Mouse (Mus musculus) embryo, embryonic 10.5 days (tissue): ENCODE measurements around the gene Unc119b.
"Not testable (repeated sequence)": the region's sequence is repeated elsewhere in the genome, so short reads cannot be mapped to it uniquely, and the experiment has no call there.

ENCODE experiments used
- DNase-seq: peaks from one replicate; pipeline ENCODE4 v3.0.0-alpha.2; 2015; ENCODE audit warnings: low spot score

Gene Unc119b

DNA sequence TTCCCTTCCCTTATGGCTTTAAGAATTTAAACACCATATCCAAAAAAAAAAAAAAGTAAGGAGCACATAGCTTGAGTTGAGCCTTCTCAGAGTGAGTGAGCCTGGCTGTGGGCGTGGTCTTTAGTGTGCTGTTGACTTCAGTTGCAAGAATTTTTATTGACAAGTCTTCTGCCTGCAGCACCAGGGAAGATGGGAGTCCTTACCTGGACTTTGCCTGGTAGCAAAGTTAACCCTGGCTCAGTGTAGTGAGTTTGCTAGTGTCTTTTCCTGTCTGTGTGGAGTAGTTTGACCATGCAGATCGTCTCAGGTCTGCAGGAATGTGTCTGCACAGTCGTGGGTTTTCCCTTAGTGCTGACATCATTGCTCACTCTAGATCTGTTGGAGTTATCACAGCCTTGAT is 43.8 kb downstream of the Unc119b start:
- DNase-seq: no peak

DNA sequence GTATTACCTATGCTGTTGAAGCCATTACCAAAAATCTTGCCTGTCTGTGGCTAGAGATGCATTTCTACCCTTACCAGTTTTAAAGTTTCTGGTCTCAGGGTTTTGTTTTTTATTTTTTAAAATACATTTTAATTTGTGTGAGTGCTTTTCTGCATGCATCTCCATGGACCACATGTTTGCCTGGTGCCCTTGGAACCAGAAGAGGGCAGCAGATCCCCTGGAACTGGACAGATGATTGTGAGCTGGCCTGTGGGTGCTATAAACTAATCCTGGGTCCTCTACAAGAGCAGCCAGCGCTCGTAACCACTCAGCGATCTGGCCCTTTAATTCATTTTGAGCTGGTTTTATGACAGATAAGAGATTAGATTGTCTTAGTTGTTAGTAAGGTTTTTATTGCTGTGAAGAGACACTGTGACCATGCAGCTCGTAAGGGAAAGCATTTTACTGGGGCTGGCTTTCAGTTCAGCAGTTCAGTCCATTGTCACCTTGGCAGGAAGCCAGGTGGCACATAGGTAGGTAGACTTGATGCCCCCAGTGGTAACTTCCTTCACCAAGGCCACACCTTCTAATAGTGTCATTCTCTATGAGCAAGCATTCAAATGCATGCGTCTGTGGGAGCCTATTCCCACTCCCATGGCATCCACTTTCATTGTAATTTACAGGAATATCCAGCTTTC is 45.0 kb downstream of the Unc119b start:
- no peak for DNase-seq

DNA sequence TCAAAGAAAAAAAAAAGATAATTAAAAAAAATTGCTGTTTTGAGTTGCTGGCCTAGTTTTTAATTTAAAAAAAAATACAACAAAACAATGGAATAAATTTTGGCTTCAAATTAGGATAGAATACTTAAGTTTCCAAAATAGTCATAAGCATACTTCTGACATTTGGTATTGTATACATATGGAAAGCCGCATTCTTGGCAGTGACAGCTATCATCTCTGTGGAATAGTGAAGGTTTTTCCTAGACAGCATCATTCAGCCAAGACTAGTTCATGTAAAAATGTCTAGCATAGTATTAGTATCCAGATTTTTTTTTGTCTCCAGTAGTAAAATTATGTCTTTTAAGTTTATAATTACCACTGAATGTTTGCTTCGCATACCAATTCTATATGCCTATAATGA is 49.1 kb downstream of the Unc119b start:
- no peak for DNase-seq

DNA sequence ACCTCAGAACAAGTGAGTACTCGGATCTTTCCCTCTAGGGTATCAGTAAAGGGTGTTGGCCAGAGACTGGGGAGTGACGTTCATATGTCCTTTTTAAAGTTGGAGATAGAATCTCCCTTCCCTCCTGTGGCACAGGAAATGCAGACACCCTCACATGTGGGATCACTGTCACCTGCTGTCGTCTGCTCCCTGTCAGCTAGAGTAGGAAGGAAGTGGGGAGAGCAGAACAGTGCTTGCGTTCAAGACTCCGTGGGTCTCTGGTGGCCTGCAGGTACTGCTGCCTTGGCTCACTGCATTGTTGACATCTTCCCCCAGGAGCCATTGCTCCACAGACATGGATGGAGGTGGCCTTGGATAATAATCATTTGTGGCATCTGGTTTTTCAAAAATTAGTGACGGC is 51.3 kb downstream of the Unc119b start:
- no peak for DNase-seq

DNA sequence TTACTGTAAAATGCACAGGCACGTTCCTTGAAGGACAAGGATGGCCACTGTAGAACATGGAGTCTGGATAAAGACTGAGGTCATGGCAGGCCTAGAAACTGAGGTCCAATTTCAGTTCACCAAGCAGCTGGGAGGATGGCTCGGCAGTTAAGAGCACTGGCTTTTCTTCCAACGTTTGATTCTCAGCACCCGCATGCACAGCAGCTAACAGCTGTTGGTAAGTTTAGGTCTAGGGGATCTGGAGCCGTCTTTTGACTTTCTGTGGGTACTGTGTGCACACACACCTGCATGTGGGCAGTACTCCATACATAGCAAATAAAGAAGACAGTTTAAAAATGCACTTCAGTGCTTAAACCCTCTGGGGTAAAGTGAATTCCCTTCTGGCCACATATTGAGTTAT is 53.1 kb downstream of the Unc119b start:
- no peak for DNase-seq

DNA sequence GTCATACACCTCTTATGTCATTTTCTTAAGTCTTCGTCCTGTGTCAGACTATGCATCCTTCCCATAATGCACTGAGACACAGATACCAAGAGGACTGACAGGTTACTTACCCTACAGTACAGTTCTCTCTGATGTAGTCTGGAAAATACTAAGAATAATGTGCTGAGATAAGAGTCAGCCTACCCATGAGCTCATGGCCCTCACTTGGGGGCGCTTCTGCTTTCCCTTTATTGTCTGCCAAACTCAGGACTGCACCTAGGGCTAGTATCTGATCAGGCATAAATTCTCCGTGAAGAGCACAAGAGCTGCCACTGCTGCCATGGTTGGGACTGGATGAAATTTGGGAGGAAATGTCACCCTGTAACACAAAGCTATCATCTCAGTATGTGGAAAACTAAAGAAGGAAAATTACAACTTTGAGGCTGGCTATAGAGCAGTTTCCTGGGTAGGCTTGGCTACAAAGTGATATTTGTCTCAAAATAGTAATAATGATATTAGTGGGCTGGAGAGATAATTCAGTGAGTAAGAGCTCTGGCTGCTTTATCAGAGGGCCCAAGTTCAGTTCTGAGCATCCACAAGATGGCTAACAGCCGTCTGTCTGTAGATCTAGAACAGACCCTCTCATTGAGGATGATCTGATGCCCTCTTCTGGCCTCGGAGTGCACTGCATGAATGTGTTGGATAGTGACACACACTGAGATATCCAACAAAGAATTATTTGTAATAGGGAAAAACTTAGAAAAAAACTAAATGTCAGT is 58.5 kb downstream of the Unc119b start:
- peak; percentile 81 for DNase-seq

DNA sequence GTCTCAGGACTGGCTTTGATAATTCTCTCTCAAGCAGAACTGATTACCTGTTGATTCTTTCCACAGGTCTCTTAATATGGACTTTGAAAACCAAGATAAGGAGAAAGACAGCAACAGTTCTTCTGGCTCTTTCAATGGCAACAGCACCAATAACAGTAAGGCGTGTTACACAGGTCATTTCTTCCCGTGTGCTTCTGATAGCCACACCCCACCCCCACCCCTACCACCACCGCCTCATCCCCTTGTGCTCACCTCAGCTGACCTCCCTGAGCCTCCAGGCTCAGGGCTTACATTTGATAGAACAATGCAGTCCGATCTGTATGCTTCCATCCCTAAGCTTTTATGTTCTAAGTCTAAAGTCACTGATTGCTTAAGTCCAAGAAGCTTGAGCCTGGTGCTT is 60.0 kb downstream of the Unc119b start:
- no peak for DNase-seq

DNA sequence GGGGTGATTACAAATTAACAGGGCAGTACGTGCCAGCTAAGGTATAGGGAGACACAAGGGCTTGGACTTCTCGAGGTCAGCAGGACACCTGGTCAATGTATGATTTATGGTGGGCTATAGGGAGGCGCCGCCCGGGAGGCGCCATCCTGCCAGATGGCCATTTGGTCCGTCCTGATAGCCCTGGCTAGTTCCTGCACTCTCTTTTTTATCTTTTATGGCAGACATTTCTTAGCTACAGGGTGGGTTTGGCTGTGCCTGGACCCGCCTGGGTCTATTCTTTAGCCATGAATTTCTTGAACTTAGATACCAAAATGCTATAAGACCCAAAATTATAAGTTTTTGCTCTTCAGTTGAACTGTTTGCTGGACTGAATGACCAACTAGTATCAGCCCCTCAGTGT is 61.5 kb downstream of the Unc119b start:
- not testable (repeated sequence) for DNase-seq
